Mouse (Mus musculus): ENCODE data around the gene Ccdc77.

Ccdc77 gene

GRCm38 (mm10) chr6:120289430-120289829, 74.7 kb downstream of the Ccdc77 start:
- POLR2A ChIA-PET = interaction anchor here (0.6 to 10.8 kb wide), 27 partner anchors 10 to 673 kb away, joined by 3 to 160 read pairs (median 4); partner anchors contain the start of genes Ccdc77 (in 1 of the 4) and Kdm5a (in 1 of the 4)
- CTCF ChIA-PET = interaction anchor here in 3 of 4 experiments (0.5 to 2.1 kb wide), 5 partner anchors 12 to 67 kb away, joined by 3 to 9 read pairs (median 3); no protein-coding TSS in a partner anchor

GRCm38 (mm10) chr6:120288541-120288940, 75.6 kb downstream of the Ccdc77 start:
- ChIA-PET POLR2A (interaction anchor here in 3 of 4 experiments (0.5 to 10.8 kb wide), 19 partner anchors 9 to 251 kb away, joined by 3 to 160 read pairs (median 4); no protein-coding TSS in a partner anchor), CTCF (interaction anchor here in 3 of 4 experiments (0.6 to 2.1 kb wide), 5 partner anchors 13 to 132 kb away, joined by 3 to 9 read pairs (median 4); no protein-coding TSS in a partner anchor)

- ChIA-PET CTCF (interaction anchor here in 1 of 4 experiments (1.0 to 1.6 kb wide), 2 partner anchors 37 to 65 kb away, joined by 3 to 4 read pairs; no protein-coding TSS in a partner anchor), POLR2A (interaction anchor here in 3 of 4 experiments (0.6 to 9.3 kb wide), 14 partner anchors 7 to 879 kb away, joined by 3 to 83 read pairs (median 4); partner anchors contain the start of genes B4galnt3 (in 1 of the 3) and D330020A13Rik (in 1 of the 3))
These were observed 76.9 kb downstream of the Ccdc77 start for GRCm38 (mm10) chr6:120287279-120287678.

GRCm38 (mm10) chr6:120276874-120277449, 87.2 kb downstream of the Ccdc77 start:
- CTCF ChIA-PET = interaction anchor here in 2 of 4 experiments (0.5 to 3.1 kb wide), 2 partner anchors 55 to 103 kb away, joined by 3 to 12 read pairs; no protein-coding TSS in a partner anchor
- POLR2A ChIA-PET = interaction anchor here in 2 of 4 experiments (0.5 to 5.0 kb wide), 8 partner anchors 12 to 167 kb away, joined by 3 to 83 read pairs (median 4); partner anchors contain the start of gene B4galnt3 (in 1 of the 2)

GRCm38 (mm10) chr6:120275301-120275700, 88.9 kb downstream of the Ccdc77 start:
- ChIA-PET POLR2A (interaction anchor here (0.5 to 5.0 kb wide), 36 partner anchors 10 to 547 kb away, joined by 3 to 83 read pairs (median 5); partner anchors contain the start of genes B4galnt3 (in 3 of the 4), D330020A13Rik (in 3 of the 4), Kdm5a (in 2 of the 4) and Atp6v1e1 (in 1 of the 4)), CTCF (interaction anchor here (0.5 to 3.1 kb wide), 12 partner anchors 14 to 217 kb away, joined by 3 to 12 read pairs (median 4); no protein-coding TSS in a partner anchor)

- CTCF ChIA-PET = interaction anchor here in 3 of 4 experiments (0.7 to 3.1 kb wide), 13 partner anchors 13 to 217 kb away, joined by 3 to 12 read pairs (median 4); partner anchors contain the start of genes B4galnt3 (in 1 of the 3) and D330020A13Rik (in 1 of the 3)
- POLR2A ChIA-PET = interaction anchor here (0.5 to 5.0 kb wide), 42 partner anchors 8 to 757 kb away, joined by 3 to 83 read pairs (median 5); partner anchors contain the start of genes B4galnt3 (in 3 of the 4), D330020A13Rik (in 3 of the 4), Kdm5a (in 2 of the 4) and Atp6v1e1 (in 1 of the 4)
These were observed 89.3 kb downstream of the Ccdc77 start for GRCm38 (mm10) chr6:120274887-120275286.
